8 mouse cellular contexts compared by ENCODE assay signal in the genomic region with DNA sequence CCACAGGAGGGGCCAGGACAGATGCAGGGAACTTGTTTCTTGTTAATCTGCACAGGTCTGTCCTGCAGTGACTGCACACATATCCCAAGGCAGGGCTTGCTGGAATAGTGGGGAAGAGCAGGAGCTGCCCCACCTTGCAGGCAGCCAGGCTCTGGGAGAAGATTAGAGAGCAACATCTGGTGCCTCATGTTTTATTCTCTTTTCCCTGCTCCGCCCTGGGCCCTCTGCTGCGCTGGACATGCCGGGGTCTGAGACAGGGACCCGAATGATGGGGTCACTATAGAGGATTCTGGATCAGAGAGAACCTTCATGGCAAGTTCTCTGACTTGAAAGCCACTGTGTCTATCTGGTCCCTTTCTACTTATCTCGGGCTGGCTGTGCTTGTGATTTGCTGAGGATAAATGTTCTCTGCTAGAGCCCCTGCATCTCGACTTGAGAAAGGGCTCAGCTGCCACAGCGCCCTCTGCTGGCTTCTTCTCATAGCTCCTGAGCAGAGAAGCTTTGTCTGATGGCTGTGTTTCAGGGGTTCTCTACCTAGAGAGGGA.
DNase-seq lines count a peak whose midpoint lies in the region; ATAC-seq lines count a peak whose summit lies in the region.

No protein-coding gene starts in this region.

- H3K4me1 ChIP-seq in midbrain, embryonic 13.5 days (replicated peaks) = peaks cover 11% of the 10 kb centered on the region; the same call in 1 of the 2 replicates

- ATAC-seq in midbrain, embryonic 13.5 days = peak; percentile 91

- peak overlapping the region; percentile 44; the same call in 1 of the 2 replicates for H3K27ac ChIP-seq in midbrain, embryonic 13.5 days

- 36% methylated on average over 7 of the region's 7 CpGs for WGBS in midbrain, embryonic 13.5 days

- no peak overlapping the region for H3K4me3 ChIP-seq in midbrain, embryonic 13.5 days (replicated peaks)

- intact Hi-C loops in gastrocnemius, postnatal 14 days (cut with DNase I; ENCODE audit: low total_unique reads) = no loop called here
- intact Hi-C loops in left cerebral cortex, postnatal 25 days (cut with DNase I) = loop anchor here (1.0 to 5.0 kb wide), 2 partner anchors 182 to 433 kb away; no protein-coding TSS in a partner anchor

- no peaks in the 10 kb centered on the region for H3K36me3 ChIP-seq in midbrain, embryonic 13.5 days

- no peak overlapping the region for H3K4me2 ChIP-seq in midbrain, embryonic 13.5 days (replicated peaks)

- peak; percentile 6 for DNase-seq in spleen, adult 12 weeks (ENCODE audit: low spot score)
- DNase-seq in spleen, postnatal 36 days (ENCODE audit: low spot score in 2 of 2) = no peak
- peak; percentile 91 for DNase-seq in embryo, embryonic 10 days (ENCODE audit: low spot score)
- peak; percentile 74 for DNase-seq in gastrocnemius, postnatal 14 days
- peak; percentile 13 for DNase-seq in kidney, adult 11 months
- peak; percentile 81 to 83 for DNase-seq in left cerebral cortex, postnatal 25 days (ENCODE audit: low spot score in 2 of 2)
- DNase-seq in spleen, postnatal 10 days (ENCODE audit: low spot score in 2 of 2) = peak; percentile 24 to 72

- H3K9me3 ChIP-seq in midbrain, embryonic 13.5 days = no peaks in the 10 kb centered on the region

- H3K27me3 ChIP-seq in midbrain, embryonic 13.5 days = no peaks in the 10 kb centered on the region

- no peak overlapping the region for H3K9ac ChIP-seq in midbrain, embryonic 13.5 days (replicated peaks)

Comparison
In these comparisons a context has a peak if more than half of its experiments do, and no peak if none do; other contexts are left out.
1. DNase-seq: peak in spleen, adult 12 weeks (single experiment), embryo, embryonic 10 days (single experiment), gastrocnemius, postnatal 14 days (single experiment), kidney, adult 11 months (single experiment), left cerebral cortex, postnatal 25 days (2 of 2) and spleen, postnatal 10 days (2 of 2); none in spleen, postnatal 36 days (0 of 2).